Mouse (Mus musculus) forebrain, embryonic 10.5 days (tissue): ENCODE results near the gene Ctnnbl1. TPM values are rescaled to one million over a fixed set of nuclear protein-coding genes. Genes with fewer than 3 reads are reported as not detected.
A peak's percentile ranks its signal among the peaks of the same experiment; 100 is the strongest.

Source experiments
- DNase-seq: peaks from one replicate; pipeline ENCODE4 v3.0.0-alpha.2; 2017; ENCODE audit warnings: low spot score; ENCODE audit errors: extremely low spot score
- H3K27ac ChIP-seq: fragments of 300-500 bp; sonication (generic); 2 replicates; pipeline ENCODE4 v1.5.1; 2016; ENCODE audit warnings: mild to moderate bottlenecking
- H3K27me3 ChIP-seq: fragments of 300-500 bp; sonication (generic); 2 replicates; pipeline ENCODE4 v1.6.1; 2016; ENCODE audit warnings: mild to moderate bottlenecking; ENCODE audit not compliant: poor library complexity, severe bottlenecking
- H3K36me3 ChIP-seq: fragments of 300-500 bp; sonication (generic); replicated peaks from 2 replicates; pipeline ENCODE4 v1.6.1; 2016; ENCODE audit warnings: mild to moderate bottlenecking, moderate library complexity
- H3K4me1 ChIP-seq: fragments of 300-500 bp; sonication (generic); 2 replicates; pipeline ENCODE4 v1.6.1; 2016
- H3K4me3 ChIP-seq: fragments of 300-500 bp; sonication (generic); 2 replicates; pipeline ENCODE4 v1.5.1; 2016; ENCODE audit warnings: mild to moderate bottlenecking, moderate library complexity
- H3K9me3 ChIP-seq: fragments of 300-500 bp; sonication (generic); 2 replicates; pipeline ENCODE4 v1.6.1; 2016; ENCODE audit warnings: mild to moderate bottlenecking, moderate library complexity
- WGBS: fragments of 180-500 bp; shearing (Covaris S2); methylation state at CpG from one replicate; pipeline ENCODE4 v1.1.7; 2016; 5-methylcytosine and 5-hydroxymethylcytosine counted together
- polyA plus RNA-seq: library from polyadenylated mRNA; unstranded; fragments of >200 nt; fragmentation: Nextera tagmentation; extraction: Ambion mirVana; gene quantifications from 2 replicates; pipeline ENCODE4 v1.2.1, GENCODE M21; 2016

Ctnnbl1 gene
- polyA plus RNA-seq, 1 experiment from 2014 or later = 98.8 TPM

DNA sequence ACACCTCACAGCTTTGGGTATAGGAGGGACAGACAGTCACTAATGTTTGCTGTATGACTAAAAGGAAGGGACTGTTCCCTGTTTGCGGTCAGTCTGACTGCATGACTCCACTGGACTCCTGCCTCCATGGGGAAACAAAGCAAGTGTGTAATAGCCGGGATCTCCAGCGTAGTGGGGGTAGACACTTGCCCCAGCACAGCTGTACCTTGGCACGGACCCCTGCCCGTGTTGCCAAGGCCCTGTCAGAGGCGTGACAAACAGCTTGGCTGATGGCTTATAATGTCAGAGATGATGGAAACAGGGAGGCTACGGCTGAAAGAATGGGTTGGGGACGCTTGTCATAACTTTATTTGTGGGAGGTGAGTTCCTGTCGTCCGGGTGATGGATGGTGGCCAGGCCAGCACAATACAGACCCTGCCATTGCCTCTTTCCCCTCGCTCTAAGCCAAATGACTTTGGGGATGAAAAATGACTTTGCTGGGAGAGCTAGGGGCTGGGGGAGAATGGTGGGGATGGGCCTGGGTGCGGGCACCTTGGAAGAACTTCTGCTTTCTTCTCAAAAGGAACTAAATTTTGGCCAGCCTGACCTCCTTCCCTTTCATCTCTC, 21.5 kb upstream of the Ctnnbl1 start:
- Histone ChIP-seq H3K4me3 (no peak overlapping the region), H3K36me3 (no peaks in the 10 kb centered on the region), H3K4me1 (peaks cover 39% of the 10 kb centered on the region), H3K27me3 (no peaks in the 10 kb centered on the region), H3K27ac (no peak overlapping the region), H3K9me3 (no peaks in the 10 kb centered on the region)
- 83% methylated on average over 12 of the region's 12 CpGs for WGBS
- no peak for DNase-seq

DNA sequence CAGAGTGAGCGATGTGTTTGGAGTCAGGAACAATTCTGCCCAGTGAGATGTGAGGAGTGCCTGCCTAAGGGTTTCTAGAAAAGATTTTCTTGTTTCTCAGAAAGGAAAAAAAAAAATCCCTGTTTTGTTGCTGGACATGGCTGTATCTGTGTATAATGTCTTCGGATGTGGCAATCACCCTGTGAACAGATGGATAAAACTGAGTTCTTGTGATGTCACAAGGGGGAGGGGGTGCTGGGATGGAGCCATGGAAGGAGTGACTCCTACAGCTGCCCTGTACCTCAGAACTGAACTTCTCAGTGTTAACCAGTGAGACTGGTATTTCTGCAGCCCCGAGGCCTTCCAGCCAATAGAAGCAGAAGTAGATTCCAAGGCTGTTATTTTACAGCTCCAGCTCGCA, 18.8 kb upstream of the Ctnnbl1 start:
- Histone ChIP-seq H3K27ac (no peak overlapping the region), H3K9me3 (no peaks in the 10 kb centered on the region; the same call in 1 of the 2 replicates), H3K27me3 (no peaks in the 10 kb centered on the region), H3K36me3 (no peaks in the 10 kb centered on the region), H3K4me3 (no peak overlapping the region), H3K4me1 (peaks cover 39% of the 10 kb centered on the region)
- no peak for DNase-seq
- 66% methylated on average over 4 of the region's 4 CpGs for WGBS

DNA sequence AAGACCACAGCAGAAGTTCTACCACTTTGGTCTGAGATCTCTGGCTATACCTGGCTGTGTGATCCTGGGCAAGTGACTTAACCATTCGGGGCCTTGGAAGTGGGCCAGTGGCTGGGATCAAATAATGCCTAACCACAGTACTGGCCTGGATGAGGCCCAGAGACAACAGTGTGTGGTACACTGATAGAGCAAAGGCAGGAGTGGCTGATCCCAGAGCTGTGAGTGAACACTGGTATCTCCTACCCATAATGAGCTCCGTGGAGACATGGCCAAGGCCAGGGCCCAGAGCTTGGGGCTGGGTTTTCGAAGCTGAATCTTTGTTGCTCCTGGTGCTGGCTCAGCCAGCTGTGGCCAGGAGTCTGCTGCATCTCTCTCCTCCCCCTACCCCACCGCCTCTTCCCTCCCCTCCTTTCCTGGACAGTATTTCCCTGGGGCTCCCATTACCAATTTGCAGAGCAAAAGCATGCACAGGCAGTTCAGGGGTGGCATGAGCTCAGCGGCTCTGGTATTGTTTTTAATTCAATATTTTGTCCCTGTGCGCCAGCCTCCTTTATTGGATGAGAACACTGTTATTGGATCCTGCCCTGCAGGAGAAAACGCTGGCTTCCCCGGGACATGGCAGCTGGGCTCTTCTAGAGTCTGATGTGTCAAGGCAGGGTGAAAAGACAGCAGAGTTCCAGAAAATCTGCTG, 13.2 kb upstream of the Ctnnbl1 start:
- peaks cover 25% of the 10 kb centered on the region for H3K4me1 ChIP-seq
- no peaks in the 10 kb centered on the region; the same call in 1 of the 2 replicates for H3K9me3 ChIP-seq
- no peaks in the 10 kb centered on the region for H3K27me3 ChIP-seq
- no peak overlapping the region for H3K4me3 ChIP-seq
- peak overlapping the region; percentile 53 for H3K27ac ChIP-seq
- no peaks in the 10 kb centered on the region for H3K36me3 ChIP-seq
- no peak for DNase-seq
- WGBS = 67% methylated on average over 8 of the region's 8 CpGs

DNA sequence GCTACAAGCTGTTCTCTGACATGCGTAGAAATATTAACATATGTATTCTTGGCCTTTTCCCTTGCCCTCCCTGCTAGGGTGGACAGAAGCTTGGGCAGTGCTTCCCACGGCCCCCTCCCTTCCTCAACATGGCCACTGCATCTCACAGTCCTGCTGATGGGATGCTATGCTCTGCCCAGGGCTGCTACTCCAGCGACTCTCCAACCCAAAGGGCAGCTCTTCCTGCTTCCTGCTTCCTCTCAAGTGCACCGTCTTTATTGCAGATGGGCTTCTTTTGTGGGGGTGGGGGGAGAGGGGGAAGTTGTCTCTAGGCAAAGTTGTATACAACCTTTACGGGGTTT, 12.7 kb upstream of the Ctnnbl1 start:
- DNase-seq = no peak
- 68% methylated on average over 5 of the region's 5 CpGs for WGBS
- Histone ChIP-seq H3K4me1 (peaks cover 20% of the 10 kb centered on the region), H3K36me3 (no peaks in the 10 kb centered on the region), H3K27ac (peak overlapping the region; percentile 53; the same call in 1 of the 2 replicates), H3K4me3 (no peak overlapping the region), H3K9me3 (no peaks in the 10 kb centered on the region; the same call in 1 of the 2 replicates), H3K27me3 (no peaks in the 10 kb centered on the region)

DNA sequence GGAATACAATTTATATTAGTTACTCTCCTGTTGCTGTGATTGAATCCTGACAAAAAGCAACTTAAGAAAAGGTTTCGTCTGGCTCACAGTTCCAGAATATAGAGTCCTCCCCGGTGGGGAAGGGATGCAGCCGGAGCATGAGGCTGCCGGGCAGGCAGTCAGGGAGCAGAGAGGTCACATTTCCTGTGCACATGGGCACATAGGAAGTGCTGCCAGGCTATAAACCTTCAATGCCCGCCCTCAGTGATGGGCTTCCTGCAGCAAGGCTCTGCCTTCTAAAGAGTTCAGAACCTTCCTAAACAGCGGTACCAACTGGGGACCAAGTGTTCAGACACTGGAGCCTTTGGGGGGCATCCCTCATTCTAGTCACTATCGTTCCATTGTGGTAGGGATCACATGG, 7.4 kb downstream of the Ctnnbl1 start:
- Histone ChIP-seq H3K27me3 (no peaks in the 10 kb centered on the region), H3K36me3 (peaks cover 25% of the 10 kb centered on the region), H3K9me3 (no peaks in the 10 kb centered on the region; the same call in 1 of the 2 replicates), H3K4me3 (no peak overlapping the region), H3K27ac (no peak overlapping the region), H3K4me1 (peaks cover 34% of the 10 kb centered on the region)
- 88% methylated on average over 7 of the region's 7 CpGs for WGBS
- no peak for DNase-seq

DNA sequence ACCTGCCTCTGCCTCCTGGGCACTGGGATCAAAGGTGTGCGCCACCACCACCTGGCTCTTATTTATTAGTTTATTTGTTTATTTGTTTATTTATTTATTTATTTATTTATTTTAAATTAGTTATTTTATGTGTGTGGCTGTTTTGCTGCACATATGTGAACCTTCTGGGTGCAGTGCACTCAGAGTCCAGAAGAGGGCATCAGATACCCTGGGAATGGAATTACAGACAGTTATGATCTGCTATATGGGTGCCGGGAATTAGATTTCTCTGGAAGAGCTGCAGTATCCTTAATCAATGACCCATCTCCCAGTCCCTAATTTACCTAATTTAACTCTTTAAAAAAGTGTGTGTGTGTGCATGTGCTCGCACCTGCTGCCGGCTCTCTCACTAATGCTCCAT, 8.5 kb downstream of the Ctnnbl1 start:
- H3K4me1 ChIP-seq = peaks cover 38% of the 10 kb centered on the region
- peaks cover 28% of the 10 kb centered on the region for H3K36me3 ChIP-seq
- no peaks in the 10 kb centered on the region for H3K27me3 ChIP-seq
- no peak overlapping the region for H3K4me3 ChIP-seq
- no peaks in the 10 kb centered on the region; the same call in 1 of the 2 replicates for H3K9me3 ChIP-seq
- WGBS = 97% methylated on average over 4 of the region's 4 CpGs
- no peak for DNase-seq
- no peak overlapping the region for H3K27ac ChIP-seq

DNA sequence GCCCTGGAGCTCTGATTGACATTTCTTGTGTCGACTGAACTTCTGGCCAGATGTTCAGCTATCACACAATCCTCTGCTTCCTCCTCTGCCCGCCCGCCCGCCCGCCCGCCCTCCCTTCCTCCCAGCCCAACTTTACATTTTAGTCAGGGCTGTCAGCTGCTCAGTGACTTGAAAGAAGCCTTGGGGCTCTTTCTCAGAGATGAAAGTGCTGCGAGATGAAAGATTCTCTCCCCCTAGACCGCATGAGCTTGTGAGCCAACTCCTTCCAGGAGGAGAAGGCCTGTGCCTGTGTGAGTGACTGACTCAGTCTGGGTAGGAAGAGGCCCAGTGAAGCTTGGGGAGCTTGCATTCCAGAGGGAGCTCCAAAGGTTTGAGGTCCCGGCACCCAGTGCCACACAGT, 9.4 kb downstream of the Ctnnbl1 start:
- 75% methylated on average over 9 of the region's 9 CpGs for WGBS
- Histone ChIP-seq H3K4me3 (no peak overlapping the region), H3K27me3 (no peaks in the 10 kb centered on the region), H3K27ac (0 out of 2 replicates have a peak overlapping the region, but pooled peaks have one; percentile 51), H3K36me3 (peaks cover 28% of the 10 kb centered on the region), H3K9me3 (no peaks in the 10 kb centered on the region; the same call in 1 of the 2 replicates), H3K4me1 (peaks cover 45% of the 10 kb centered on the region)
- no peak for DNase-seq

DNA sequence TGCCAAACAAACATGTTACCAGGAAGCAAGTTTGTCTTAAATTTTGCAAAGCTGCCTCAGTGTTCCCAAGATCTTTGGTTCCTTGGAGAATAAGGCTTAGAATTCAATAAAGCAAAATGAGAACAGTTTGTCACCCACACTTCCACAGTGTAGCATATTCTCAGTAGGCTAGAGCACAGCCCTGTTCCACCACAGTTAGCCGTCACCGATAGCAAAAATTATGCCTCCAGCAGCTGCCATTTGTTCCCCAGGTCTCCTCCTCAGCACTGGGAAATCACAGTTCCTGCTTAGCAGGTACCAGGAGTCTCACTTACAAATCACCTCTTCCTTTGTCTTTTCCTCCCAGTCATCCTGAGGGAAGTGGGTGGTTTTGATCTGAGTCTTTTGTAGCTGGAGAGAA, 10.8 kb downstream of the Ctnnbl1 start:
- H3K36me3 ChIP-seq = peaks cover 28% of the 10 kb centered on the region

DNA sequence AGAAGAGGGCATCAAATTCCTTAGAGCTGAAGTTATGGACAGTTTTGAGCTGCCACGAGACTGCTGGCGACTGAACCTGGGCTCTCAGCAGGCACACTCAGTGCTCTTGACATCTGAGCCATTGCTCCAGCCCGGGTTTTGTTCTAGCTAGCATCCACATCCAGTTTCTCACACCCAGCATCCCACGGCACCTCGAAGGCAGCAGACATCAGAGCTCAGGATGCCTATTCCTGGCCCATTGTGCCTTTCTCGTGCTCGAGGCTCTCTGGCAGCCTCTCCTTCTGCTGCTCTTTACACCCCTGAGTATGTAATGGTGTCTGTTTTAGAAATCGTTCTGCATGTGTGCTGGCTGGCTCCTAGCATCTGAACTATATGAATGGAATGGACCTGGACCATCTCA, 13.3 kb downstream of the Ctnnbl1 start:
- H3K9me3 ChIP-seq = no peaks in the 10 kb centered on the region; the same call in 1 of the 2 replicates
- no peak for DNase-seq
- 87% methylated on average over 8 of the region's 8 CpGs for WGBS
- H3K27me3 ChIP-seq = no peaks in the 10 kb centered on the region
- peaks cover 26% of the 10 kb centered on the region for H3K36me3 ChIP-seq
- H3K4me1 ChIP-seq = peaks cover 46% of the 10 kb centered on the region
- 0 out of 2 replicates have a peak overlapping the region, but pooled peaks have one; percentile 73 for H3K27ac ChIP-seq
- no peak overlapping the region for H3K4me3 ChIP-seq

More for the DNA sequence above, 10.8 kb downstream of the Ctnnbl1 start:
- WGBS = 74% methylated on average over 2 of the region's 2 CpGs
- H3K4me3 ChIP-seq = no peak overlapping the region
- H3K4me1 ChIP-seq = peaks cover 50% of the 10 kb centered on the region
- H3K9me3 ChIP-seq = no peaks in the 10 kb centered on the region; the same call in 1 of the 2 replicates
- H3K27me3 ChIP-seq = no peaks in the 10 kb centered on the region
- DNase-seq = no peak
- H3K27ac ChIP-seq = no peak overlapping the region

DNA sequence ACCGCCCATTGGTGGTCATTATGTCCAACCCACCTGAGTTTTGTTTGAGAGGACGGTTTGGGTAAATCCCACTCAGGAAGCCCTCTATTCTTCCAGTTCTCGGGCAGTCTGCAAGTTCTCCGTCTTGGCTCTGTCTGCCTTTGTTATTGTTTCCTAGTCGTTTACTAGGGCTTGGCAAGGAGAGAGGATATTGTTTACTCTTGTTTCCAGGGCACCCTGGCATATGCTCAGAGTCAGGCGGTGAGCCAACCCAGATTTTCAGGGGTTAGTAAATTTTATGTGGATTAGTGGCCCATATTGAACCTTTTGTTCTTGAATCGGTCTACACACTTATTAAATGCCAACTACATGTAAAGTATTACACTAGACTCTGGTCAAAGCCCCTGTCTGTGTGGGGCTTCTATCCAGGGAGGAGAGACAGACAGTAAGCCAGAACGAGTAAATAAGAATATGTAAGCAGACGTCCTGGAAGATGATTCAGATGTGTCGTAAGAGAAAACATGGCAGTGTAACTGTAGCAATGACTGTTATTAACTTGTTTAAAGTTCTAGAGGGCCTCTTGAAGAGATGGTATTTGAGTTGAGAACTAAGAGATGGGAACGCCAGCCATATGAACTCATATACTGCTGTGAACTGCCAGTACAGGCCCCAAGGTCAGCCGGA, 13.9 kb downstream of the Ctnnbl1 start:
- WGBS = 87% methylated on average over 12 of the region's 12 CpGs
- no peak for DNase-seq

DNA sequence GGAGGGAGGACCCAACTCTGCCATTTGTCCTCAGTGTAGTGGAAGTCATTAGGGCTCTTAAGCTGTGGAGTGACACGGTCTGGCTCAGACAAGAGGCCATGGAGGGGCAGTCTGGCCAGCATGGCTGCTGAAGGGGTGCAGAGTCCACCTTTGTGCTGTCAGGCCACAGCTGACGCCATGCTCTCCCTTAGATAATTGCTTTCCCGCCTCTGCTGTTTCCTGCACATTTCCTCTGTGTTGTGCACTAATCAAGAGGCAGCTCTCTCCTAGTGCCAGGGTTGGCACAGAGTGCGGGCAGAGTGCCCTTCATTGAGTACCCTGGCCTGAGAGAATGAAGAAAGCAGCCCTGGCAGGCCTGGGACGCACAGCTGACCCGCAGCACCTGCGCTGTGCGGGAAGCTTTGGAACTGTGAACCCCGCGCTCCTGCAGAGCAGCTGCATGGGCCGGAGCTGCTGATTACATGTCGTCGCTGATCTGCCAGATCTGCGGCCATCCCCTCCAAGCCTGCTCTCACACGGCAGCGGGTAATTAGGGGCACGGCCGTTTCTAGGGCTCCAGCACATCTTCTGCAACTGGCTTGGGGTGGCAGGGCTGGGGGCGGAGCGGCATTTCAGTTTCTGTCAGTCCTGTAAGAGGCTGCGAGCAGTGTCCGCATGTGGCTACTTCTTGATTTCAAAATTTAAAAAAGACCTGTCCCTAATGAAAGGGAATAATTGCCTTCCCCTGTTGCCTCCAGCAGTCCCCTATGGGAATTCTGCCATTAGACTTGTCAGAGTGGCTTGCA, 14.6 kb downstream of the Ctnnbl1 start:
- peak overlapping the region; percentile 73 for H3K27ac ChIP-seq
- no peak for DNase-seq
- no peaks in the 10 kb centered on the region for H3K27me3 ChIP-seq
- H3K36me3 ChIP-seq = peaks cover 19% of the 10 kb centered on the region
- WGBS = 65% methylated on average over 22 of the region's 22 CpGs
- no peaks in the 10 kb centered on the region for H3K9me3 ChIP-seq
- peaks cover 41% of the 10 kb centered on the region for H3K4me1 ChIP-seq
- peak overlapping the region; percentile 6; the same call in 1 of the 2 replicates for H3K4me3 ChIP-seq

More for the DNA sequence above, 13.9 kb downstream of the Ctnnbl1 start:
- Histone ChIP-seq H3K27ac (peak overlapping the region; percentile 73), H3K36me3 (peaks cover 21% of the 10 kb centered on the region), H3K4me1 (peaks cover 46% of the 10 kb centered on the region), H3K9me3 (no peaks in the 10 kb centered on the region), H3K4me3 (no peak overlapping the region), H3K27me3 (no peaks in the 10 kb centered on the region)

DNA sequence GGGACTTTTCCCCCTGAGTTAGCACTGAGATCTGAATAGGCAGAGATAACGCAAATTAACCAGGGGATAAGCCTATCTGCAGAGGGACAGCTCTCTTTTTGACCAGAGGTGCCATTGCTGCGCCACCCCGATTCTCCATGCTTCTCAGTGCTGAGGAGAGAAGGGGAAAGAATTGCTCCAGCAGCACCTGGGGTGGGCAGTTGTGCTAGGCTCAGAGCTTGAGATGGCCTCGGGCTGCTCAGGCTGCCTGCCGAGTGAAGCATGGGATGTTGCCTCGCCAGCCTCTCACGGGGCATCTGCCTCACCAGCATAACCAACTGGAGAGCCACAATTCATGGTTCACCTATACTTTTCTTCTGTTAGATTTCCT, 15.2 kb downstream of the Ctnnbl1 start:
- 66% methylated on average over 7 of the region's 7 CpGs for WGBS
- Histone ChIP-seq H3K27me3 (no peaks in the 10 kb centered on the region), H3K9me3 (no peaks in the 10 kb centered on the region), H3K27ac (peak overlapping the region; percentile 73; the same call in 1 of the 2 replicates), H3K4me1 (peaks cover 35% of the 10 kb centered on the region), H3K4me3 (no peak overlapping the region), H3K36me3 (peaks cover 18% of the 10 kb centered on the region)
- DNase-seq = no peak
